Mouse (Mus musculus) myocyte (in vitro differentiated cells): Measurements from ENCODE around the gene Clk3. TPM values are rescaled to one million over a fixed set of nuclear protein-coding genes. Genes with fewer than 3 reads are reported as not detected.

Experiments
- H3K27me3 ChIP-seq: one replicate; pipeline ENCODE4 v1.6.1; 2011; ENCODE audit not compliant: control insufficient read depth, insufficient read depth, insufficient read length
- H3K36me3 ChIP-seq: one replicate; pipeline ENCODE4 v1.6.1; 2011; ENCODE audit not compliant: control insufficient read depth, insufficient read depth
- H3K4me2 ChIP-seq: one replicate; pipeline ENCODE4 v1.6.1; 2011; ENCODE audit warnings: low read depth, control low read depth
- H3K4me3 ChIP-seq: one replicate; pipeline ENCODE4 v1.5.1; 2011; ENCODE audit warnings: mild to moderate bottlenecking, control low read depth, moderate library complexity
- H3K79me2 ChIP-seq: one replicate; pipeline ENCODE4 v1.6.1; 2011; ENCODE audit not compliant: control insufficient read depth, insufficient read depth
- H3ac ChIP-seq: one replicate; pipeline ENCODE4 v1.6.1; 2011; ENCODE audit not compliant: control insufficient read depth, insufficient read length
- CEBPB ChIP-seq: IDR thresholded peaks from 2 replicates; pipeline ENCODE4 v1.6.1; 2011; ENCODE audit warnings: mild to moderate bottlenecking, moderate library complexity; ENCODE audit not compliant: poor library complexity, insufficient read depth, severe bottlenecking
- E2F4 ChIP-seq: IDR thresholded peaks from one replicate; pipeline ENCODE4 v1.6.1; 2011; ENCODE audit warnings: mild to moderate bottlenecking, control low read depth, moderate library complexity; ENCODE audit not compliant: insufficient read depth
- MAX ChIP-seq: IDR thresholded peaks from one replicate; pipeline ENCODE4 v1.6.1; 2011; ENCODE audit warnings: low read depth, mild to moderate bottlenecking, control low read depth
- MYOD1 ChIP-seq, 3 experiments: IDR thresholded peaks; one replicate each; pipeline ENCODE4 v1.6.1; 2011; ENCODE audit warnings: control low read depth in 2 of 3, low read depth in 2 of 3, mild to moderate bottlenecking in 2 of 3, moderate library complexity in 1 of 3; ENCODE audit not compliant: insufficient read length in 2 of 3, control insufficient read depth in 1 of 3
- MYOG ChIP-seq, 3 experiments: IDR thresholded peaks; one replicate each; pipeline ENCODE4 v1.6.1; 2011; ENCODE audit warnings: control low read depth in 2 of 3, low read depth in 2 of 3, mild to moderate bottlenecking in 2 of 3; ENCODE audit not compliant: insufficient read length in 2 of 3, control insufficient read depth in 1 of 3, insufficient read depth in 1 of 3
- POLR2A ChIP-seq: IDR thresholded peaks from one replicate; pipeline ENCODE4 v1.6.1; 2011; ENCODE audit warnings: low read depth, mild to moderate bottlenecking, control low read depth, moderate library complexity; ENCODE audit not compliant: insufficient read length
- POLR2AphosphoS2 ChIP-seq: IDR thresholded peaks from one replicate; pipeline ENCODE4 v1.6.1; 2011; ENCODE audit warnings: low read depth, control low read depth; ENCODE audit not compliant: insufficient read length
- REST ChIP-seq: IDR thresholded peaks from one replicate; pipeline ENCODE4 v1.6.1; 2011; ENCODE audit warnings: mild to moderate bottlenecking, control low read depth, moderate library complexity; ENCODE audit not compliant: insufficient read depth, insufficient read length
- SRF ChIP-seq: IDR thresholded peaks from one replicate; pipeline ENCODE4 v1.6.1; 2011; ENCODE audit warnings: low read depth; ENCODE audit not compliant: control insufficient read depth, insufficient read length
- TCF12 ChIP-seq: IDR thresholded peaks from one replicate; pipeline ENCODE4 v1.6.1; 2011; ENCODE audit warnings: mild to moderate bottlenecking, control low read depth; ENCODE audit not compliant: poor library complexity, insufficient read depth, severe bottlenecking
- TCF3 ChIP-seq: IDR thresholded peaks from one replicate; pipeline ENCODE4 v1.6.1; 2011; ENCODE audit warnings: low read depth, control low read depth; ENCODE audit not compliant: insufficient read length
- USF1 ChIP-seq: IDR thresholded peaks from one replicate; pipeline ENCODE4 v1.6.1; 2011; ENCODE audit warnings: low read depth, mild to moderate bottlenecking, control low read depth, moderate library complexity
- polyA plus RNA-seq: library from polyadenylated mRNA; unstranded; fragments of >200 nt; fragmentation: generic; extraction: Trizol; gene quantifications from one replicate; pipeline ENCODE4 v1.2.1, GENCODE M21; 2012; ENCODE audit warnings: missing spikeins

Gene Clk3
- polyA plus RNA-seq, 1 experiment, result 47.1 TPM

DNA sequence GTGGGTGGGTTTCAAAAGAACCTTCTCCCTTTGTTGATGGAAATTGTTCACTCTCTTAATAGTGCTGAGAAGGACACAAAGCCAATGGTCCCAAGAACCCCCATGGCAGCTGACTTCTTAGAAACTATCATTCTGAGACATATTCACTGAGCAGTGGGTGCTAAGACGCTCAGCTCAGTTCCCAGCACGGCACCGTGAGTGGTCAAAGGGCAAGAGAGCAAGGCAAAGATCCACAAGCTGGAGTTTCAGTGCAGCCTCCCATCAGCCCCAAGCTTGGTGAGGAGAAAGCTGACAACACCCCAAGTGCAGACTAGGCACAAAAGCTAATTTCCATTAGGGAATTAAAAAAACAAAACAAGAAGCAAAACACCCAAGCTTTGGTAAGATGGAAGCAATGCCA lies 45.0 kb upstream of the Clk3 start:
- no peak for TF ChIP-seq CEBPB
- TF ChIP-seq MAX, result no peak
- TF ChIP-seq POLR2AphosphoS2, result no peak
- TF ChIP-seq USF1, result no peak
- TF ChIP-seq MYOG (IDR thresholded peaks at IDR 0.05; ENCODE audit: control insufficient read depth in 1 of 3, insufficient read depth in 1 of 3, insufficient read length in 2 of 3, low read depth in 2 of 3), result no peak
- no peak for TF ChIP-seq REST
- no peak for TF ChIP-seq MYOD1 (IDR thresholded peaks at IDR 0.05; ENCODE audit: control insufficient read depth in 1 of 3, insufficient read length in 2 of 3, low read depth in 2 of 3)
- TF ChIP-seq E2F4, result no peak
- TF ChIP-seq SRF, result no peak
- no peak for TF ChIP-seq TCF3
- TF ChIP-seq POLR2A, result no peak
- TF ChIP-seq TCF12, result no peak
- Histone ChIP-seq H3K4me3 (no peak overlapping the region), H3K79me2 (no peaks in the 10 kb centered on the region)

GRCm38 (mm10) chr9:57808771-57809310 lies 43.2 kb upstream of the Clk3 start:
- Histone ChIP-seq H3K79me2 (no peaks in the 10 kb centered on the region), H3K4me2 (no peak overlapping the region), H3K36me3 (no peaks in the 10 kb centered on the region), H3ac (no peak overlapping the region), H3K27me3 (no peaks in the 10 kb centered on the region), H3K4me3 (no peak overlapping the region)
- TF ChIP-seq CEBPB (no peak), E2F4 (no peak), USF1 (no peak), POLR2A (no peak), MYOD1 (IDR thresholded peaks at IDR 0.05; ENCODE audit: control insufficient read depth in 1 of 3, insufficient read length in 2 of 3, low read depth in 2 of 3) (no peak), TCF3 (no peak), MYOG (IDR thresholded peaks at IDR 0.05; ENCODE audit: control insufficient read depth in 1 of 3, insufficient read depth in 1 of 3, insufficient read length in 2 of 3, low read depth in 2 of 3) (no peak), TCF12 (no peak), REST (no peak), MAX (no peak), POLR2AphosphoS2 (no peak), SRF (no peak)

More for the DNA sequence above, 45.0 kb upstream of the Clk3 start:
- Histone ChIP-seq H3K4me2 (no peak overlapping the region), H3ac (no peak overlapping the region), H3K36me3 (no peaks in the 10 kb centered on the region), H3K27me3 (no peaks in the 10 kb centered on the region)

DNA sequence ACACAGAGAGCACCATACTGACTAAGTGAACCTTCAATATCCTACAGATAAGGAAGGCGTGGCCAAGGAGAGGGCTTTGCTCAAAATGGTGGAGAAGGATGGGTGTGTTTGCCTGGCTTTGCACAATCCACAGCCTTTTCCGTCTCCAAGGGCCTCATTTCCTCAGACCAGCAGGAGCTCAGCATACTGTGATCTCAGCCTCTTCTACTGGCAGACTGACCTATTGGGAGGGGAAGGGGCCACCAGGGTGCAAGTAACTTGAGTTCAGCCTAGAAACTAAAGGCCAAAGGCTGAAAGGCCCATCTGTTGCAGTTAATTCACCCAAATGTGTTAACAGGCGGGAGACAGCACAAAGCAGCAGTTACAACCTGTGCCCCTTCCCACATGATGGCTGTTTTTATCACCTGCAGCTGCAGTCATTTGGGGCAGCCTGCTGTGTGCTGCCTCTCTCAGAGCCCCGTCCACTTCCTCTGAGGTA lies 41.6 kb upstream of the Clk3 start:
- Histone ChIP-seq H3K27me3 (no peaks in the 10 kb centered on the region), H3K36me3 (no peaks in the 10 kb centered on the region), H3K4me2 (no peak overlapping the region), H3K4me3 (no peak overlapping the region), H3K79me2 (no peaks in the 10 kb centered on the region), H3ac (no peak overlapping the region)
- TF ChIP-seq TCF12 (no peak), POLR2A (no peak), USF1 (no peak), MYOG (IDR thresholded peaks at IDR 0.05; ENCODE audit: control insufficient read depth in 1 of 3, insufficient read depth in 1 of 3, insufficient read length in 2 of 3, low read depth in 2 of 3) (no peak), SRF (no peak), CEBPB (no peak), MYOD1 (IDR thresholded peaks at IDR 0.05; ENCODE audit: control insufficient read depth in 1 of 3, insufficient read length in 2 of 3, low read depth in 2 of 3) (no peak)

- no peak for TF ChIP-seq TCF12
- no peak for TF ChIP-seq MYOD1 (IDR thresholded peaks at IDR 0.05; ENCODE audit: control insufficient read depth in 1 of 3, insufficient read length in 2 of 3, low read depth in 2 of 3)
- no peak for TF ChIP-seq POLR2A
- TF ChIP-seq REST, result no peak
- H3ac ChIP-seq, result no peak overlapping the region
- H3K4me2 ChIP-seq, result peak overlapping the region; percentile 21
- no peaks in the 10 kb centered on the region for H3K27me3 ChIP-seq
- no peak overlapping the region for H3K4me3 ChIP-seq
- H3K36me3 ChIP-seq, result no peaks in the 10 kb centered on the region
- H3K79me2 ChIP-seq, result no peaks in the 10 kb centered on the region
Observed at GRCm38 (mm10) chr9:57806066-57806481, 40.4 kb upstream of the Clk3 start.

DNA sequence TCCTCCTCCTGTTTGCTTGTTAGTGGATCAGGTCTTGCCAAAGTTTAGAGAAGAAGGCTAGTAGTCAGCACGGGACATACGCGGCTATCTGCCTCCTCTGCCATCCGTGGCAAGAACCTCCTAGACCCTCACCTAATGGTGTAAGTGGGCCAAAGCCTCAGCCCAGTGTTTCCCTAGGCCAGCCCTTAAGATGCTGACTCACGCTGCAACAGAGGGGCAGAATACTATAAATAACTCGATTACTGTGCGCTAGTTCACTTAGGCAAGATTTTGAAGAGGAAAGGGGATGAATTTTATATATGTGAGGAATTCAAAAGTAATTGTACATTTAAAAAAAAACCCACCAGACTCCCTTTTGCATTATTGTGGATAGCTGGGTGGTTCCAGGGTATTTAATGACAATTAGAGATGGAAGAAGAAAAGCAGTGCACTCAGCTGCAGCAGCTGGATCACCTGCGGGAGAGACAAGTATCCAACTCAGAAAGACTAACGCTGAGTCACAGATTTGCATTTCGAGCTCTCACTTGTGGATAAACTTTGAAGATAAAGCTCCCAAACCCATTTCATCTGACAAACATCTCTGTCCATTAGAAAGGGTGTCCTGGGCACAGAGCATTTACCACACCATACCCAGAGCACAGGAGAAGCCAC lies 39.6 kb upstream of the Clk3 start:
- no peaks in the 10 kb centered on the region for H3K79me2 ChIP-seq
- H3K36me3 ChIP-seq, result no peaks in the 10 kb centered on the region
- TF ChIP-seq POLR2A, result no peak
- peak overlapping the region; percentile 4 for H3K4me2 ChIP-seq
- H3K4me3 ChIP-seq, result no peak overlapping the region
- H3K27me3 ChIP-seq, result no peaks in the 10 kb centered on the region
- no peak overlapping the region for H3ac ChIP-seq
